In the genomic region with DNA sequence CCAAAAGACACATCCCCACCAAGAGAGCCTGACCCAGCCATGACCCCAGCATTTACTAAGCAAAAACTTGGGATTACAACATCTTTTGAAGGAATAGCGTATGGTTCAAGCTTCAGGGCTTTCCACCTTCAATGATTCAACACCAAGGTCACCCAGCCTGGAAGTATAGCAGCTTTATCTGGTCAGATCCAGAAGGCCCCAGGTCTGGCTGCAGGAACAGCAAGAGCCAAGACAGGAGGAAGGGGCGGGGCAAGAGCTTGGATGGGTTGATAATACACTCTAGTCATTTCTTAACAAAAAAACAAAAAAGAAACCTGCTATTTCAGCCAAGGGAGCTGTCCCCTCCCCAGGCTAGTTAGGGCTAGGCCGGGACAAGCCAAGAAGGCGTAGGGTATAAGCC, we compare ENCODE assay signal across 15 mouse cellular contexts. TPM values are rescaled to one million over a fixed set of nuclear protein-coding genes. Genes with fewer than 3 reads are reported as not detected.
DNase-seq lines count a peak whose midpoint lies in the region; ATAC-seq and TF ChIP-seq lines count a peak whose summit lies in the region.
"Had no signal": no experiment of that assay in that cellular context is flagged by ENCODE, and none has a peak within 500 bp of the region (broad histone marks: within the 10 kb centered on the region; RNA-seq: fewer than 3 reads in every experiment).

No protein-coding gene starts in this region.

- H3K27me3 ChIP-seq in MEL (ENCODE audit: control insufficient read depth in 1 of 2, insufficient read depth in 2 of 2, low read length in 2 of 2) = no peaks in the 10 kb centered on the region
- H3K27me3 ChIP-seq in stomach, embryonic 16.5 days (ENCODE audit: control insufficient read depth, insufficient read depth, low read length) = no peaks in the 10 kb centered on the region
- H3K27me3 ChIP-seq: embryonic facial prominence, embryonic 15.5 days; lung, embryonic 15.5 days had no signal

- no peak overlapping the region for H3K4me2 ChIP-seq in stomach, embryonic 16.5 days (ENCODE audit: low read depth, low read length)
- H3K4me2 ChIP-seq: hindbrain, embryonic 15.5 days; midbrain, embryonic 12.5 days had no signal

- peak; percentile 45 for DNase-seq in kidney, adult 9 months
- DNase-seq in kidney, postnatal 10 days = no peak
- DNase-seq in MEL (ENCODE audit: low read depth, low spot score) = peak; percentile 46
- peak; percentile 85 for DNase-seq in liver
- no peak for DNase-seq in cerebellum, postnatal 4 days (ENCODE audit: low spot score in 2 of 2)
- no peak for DNase-seq in right cerebral cortex, postnatal 10 days (ENCODE audit: low spot score in 2 of 2)
- DNase-seq: cerebellum, postnatal 25 days; thymus, postnatal 4 days had no signal

- TF ChIP-seq RAD21 in MEL (IDR thresholded peaks at IDR 0.05; ENCODE audit: low read depth, low read length) = no peak

- peaks cover 12% of the 10 kb centered on the region for H3K79me2 ChIP-seq in MEL (ENCODE audit: control insufficient read depth, insufficient read depth, low read length, poor library complexity)

- ATAC-seq in stomach, embryonic 16.5 days (ENCODE audit: insufficient read depth, low FRiP score) = no peak

- peaks cover 0 to 15% of the 10 kb centered on the region in 2 experiments; a peak in 3 of 4 replicates for H3K36me3 ChIP-seq in MEL (ENCODE audit: control insufficient read depth in 1 of 2, insufficient read depth in 2 of 2, low read length in 2 of 2)
- 0 out of 2 replicates have a peak, but pooled peaks cover 1% of the 10 kb centered on the region for H3K36me3 ChIP-seq in stomach, embryonic 16.5 days (ENCODE audit: control insufficient read depth, insufficient read depth, low read length)

- 79% methylated on average over 4 of the region's 4 CpGs for WGBS in stomach, embryonic 16.5 days

- H3K4me3 ChIP-seq in MEL (ENCODE audit: control insufficient read depth in 1 of 2, insufficient read depth in 1 of 2, low read depth in 2 of 2, low read length in 2 of 2) = no peak overlapping the region
- H3K4me3 ChIP-seq in stomach, embryonic 16.5 days (replicated peaks; ENCODE audit: low read length) = no peak overlapping the region
- H3K4me3 ChIP-seq: hindbrain, embryonic 15.5 days; lung, embryonic 15.5 days; midbrain, embryonic 12.5 days; neural tube, embryonic 12.5 days had no signal

- no peak for TF ChIP-seq POLR2A in MEL (IDR thresholded peaks at IDR 0.05; ENCODE audit: control insufficient read depth in 1 of 2, insufficient read depth in 1 of 2, low read depth in 1 of 2, low read length in 2 of 2, poor library complexity in 1 of 2)

- TF ChIP-seq CTCF in MEL (IDR thresholded peaks at IDR 0.05 in 2 of 3, conservative IDR thresholded peaks at IDR 0.05 in 1 of 3; ENCODE audit: control insufficient read depth in 1 of 3, insufficient read depth in 1 of 3, low read depth in 2 of 3, low read length in 3 of 3, poor library complexity in 1 of 3, severe bottlenecking in 1 of 3) = no peak

- H3K27ac ChIP-seq in MEL (ENCODE audit: control insufficient read depth, low read depth, low read length) = 0 out of 2 replicates have a peak overlapping the region, but pooled peaks have one; percentile 16
- H3K27ac ChIP-seq in stomach, embryonic 16.5 days (ENCODE audit: low read length) = 0 out of 2 replicates have a peak overlapping the region, but pooled peaks have one; percentile 78
- H3K27ac ChIP-seq: hindbrain, embryonic 15.5 days; midbrain, embryonic 12.5 days; neural tube, embryonic 12.5 days had no signal

- 0 out of 4 replicates have a peak, but pooled peaks of 1 of the 2 experiments have one; percentile 17 for TF ChIP-seq EP300 in MEL (IDR thresholded peaks at IDR 0.05; ENCODE audit: low read depth in 1 of 2, low read length in 2 of 2)

- no peak overlapping the region for H3K9ac ChIP-seq in MEL (ENCODE audit: control insufficient read depth, low read depth, low read length, poor library complexity, severe bottlenecking)
- H3K9ac ChIP-seq in stomach, embryonic 16.5 days (ENCODE audit: low read length) = no peak overlapping the region
- H3K9ac ChIP-seq: embryonic facial prominence, embryonic 15.5 days; hindbrain, embryonic 15.5 days; lung, embryonic 15.5 days; midbrain, embryonic 12.5 days; neural tube, embryonic 12.5 days had no signal

- no peaks in the 10 kb centered on the region for H3K9me3 ChIP-seq in MEL (replicated peaks; ENCODE audit: insufficient read depth, low read length)
- no peaks in the 10 kb centered on the region for H3K9me3 ChIP-seq in stomach, embryonic 16.5 days (replicated peaks; ENCODE audit: control insufficient read depth, low read length)
- H3K9me3 ChIP-seq: embryonic facial prominence, embryonic 15.5 days; hindbrain, embryonic 15.5 days; lung, embryonic 15.5 days; midbrain, embryonic 12.5 days; neural tube, embryonic 12.5 days had no signal

- H3K4me1 ChIP-seq in MEL (ENCODE audit: control insufficient read depth in 1 of 2, insufficient read depth in 2 of 2, low read length in 2 of 2) = peaks cover 11 to 20% of the 10 kb centered on the region in 2 experiments
- H3K4me1 ChIP-seq in stomach, embryonic 16.5 days (ENCODE audit: control insufficient read depth, insufficient read depth, low read length) = peaks cover 62% of the 10 kb centered on the region

TF ChIP-seq in MEL, 35 proteins besides CTCF, POLR2A, EP300 and RAD21:
- TF ChIP-seq USF2 (IDR thresholded peaks at IDR 0.05; ENCODE audit: borderline replicate concordance in 1 of 2, insufficient read depth in 1 of 2, low read depth in 1 of 2, low read length in 2 of 2) (no peak), TAL1 (IDR thresholded peaks at IDR 0.05; ENCODE audit: low read length) (peak; percentile 39)

RNA-seq across cellular contexts. Expression of a gene that starts 2.0 kb away (rescaled TPM):
- total RNA-seq in MEL (2012; rRNA removed) = 0.27 TPM in 1 of 2 replicates, not detected in the other
- polyA plus RNA-seq in MEL (2012; ENCODE audit: insufficient read depth in 1 of 2, insufficient read length in 2 of 2, low read depth in 1 of 2, low replicate concordance in 2 of 2, missing spikeins in 1 of 2) = under 1 TPM in 1 of 2 experiments, not detected in 1; 0.17 TPM
- polyA plus RNA-seq in stomach, embryonic 16.5 days (2015; fragmentation: Nextera tagmentation; extraction: Ambion mirVana) = 0.32 and 0.46 TPM in 2 replicates
- polyA plus RNA-seq: gonadal fat pad, adult 2 months; hindbrain, embryonic 15.5 days had no signal

RNA-seq across cellular contexts. Expression of a gene that starts 2.1 kb away (rescaled TPM):
- 17.1 and 21.0 TPM in 2 replicates for total RNA-seq in MEL (2012; rRNA removed)
- 10 to 100 TPM in 1 of 2 experiments, not detected in 1; 80.2 TPM for polyA plus RNA-seq in MEL (2012; ENCODE audit: insufficient read depth in 1 of 2, insufficient read length in 2 of 2, low read depth in 1 of 2, low replicate concordance in 2 of 2, missing spikeins in 1 of 2)
- polyA plus RNA-seq in stomach, embryonic 16.5 days (2015; fragmentation: Nextera tagmentation; extraction: Ambion mirVana) = 42.1 and 44.5 TPM in 2 replicates

RNA-seq across cellular contexts. Expression of a gene that starts 16.2 kb away (rescaled TPM):
- 16.7 and 21.5 TPM in 2 replicates for total RNA-seq in MEL (2012; rRNA removed)
- 10 to 100 TPM in 1 of 2 experiments, not detected in 1; 25.4 TPM for polyA plus RNA-seq in MEL (2012; ENCODE audit: insufficient read depth in 1 of 2, insufficient read length in 2 of 2, low read depth in 1 of 2, low replicate concordance in 2 of 2, missing spikeins in 1 of 2)
- 5.1 and 5.9 TPM in 2 replicates for polyA plus RNA-seq in stomach, embryonic 16.5 days (2015; fragmentation: Nextera tagmentation; extraction: Ambion mirVana)

RNA-seq across cellular contexts. Expression of a gene that starts 20.5 kb away (rescaled TPM):
- 16.1 and 18.2 TPM in 2 replicates for total RNA-seq in MEL (2012; rRNA removed)
- 10 to 100 TPM in 1 of 2 experiments, not detected in 1; 48.1 TPM for polyA plus RNA-seq in MEL (2012; ENCODE audit: insufficient read depth in 1 of 2, insufficient read length in 2 of 2, low read depth in 1 of 2, low replicate concordance in 2 of 2, missing spikeins in 1 of 2)
- 48.4 and 51.4 TPM in 2 replicates for polyA plus RNA-seq in stomach, embryonic 16.5 days (2015; fragmentation: Nextera tagmentation; extraction: Ambion mirVana)

RNA-seq across cellular contexts. Expression of a gene that starts 29.0 kb away (rescaled TPM):
- 974 and 1,054 TPM in 2 replicates for total RNA-seq in MEL (2012; rRNA removed)
- polyA plus RNA-seq in MEL (2012; ENCODE audit: insufficient read depth in 1 of 2, insufficient read length in 2 of 2, low read depth in 1 of 2, low replicate concordance in 2 of 2, missing spikeins in 1 of 2) = 1,000 to 10,000 TPM in 1 of 2 experiments, 100 to 1,000 TPM in 1; 646 to 1,010 TPM
- 1,528 and 1,531 TPM in 2 replicates for polyA plus RNA-seq in stomach, embryonic 16.5 days (2015; fragmentation: Nextera tagmentation; extraction: Ambion mirVana)

Comparison
In these comparisons a context has a peak if more than half of its experiments do, and no peak if none do; other contexts are left out.
1. DNase-seq: peak in kidney, adult 9 months (single experiment), MEL (single experiment) and liver (single experiment); none in kidney, postnatal 10 days (single experiment), cerebellum, postnatal 4 days (0 of 2) and right cerebral cortex, postnatal 10 days (0 of 2).